Mouse (Mus musculus) layer of hippocampus, postnatal 25 days (tissue): ENCODE data around the gene Rgp1. TPM values are rescaled to one million over a fixed set of nuclear protein-coding genes. Genes with fewer than 3 reads are reported as not detected.
"Not testable (repeated sequence)": the region's sequence is repeated elsewhere in the genome, so short reads cannot be mapped to it uniquely, and the experiment has no call there.

Experiments used
- DNase-seq, 2 experiments: peaks; one replicate each; pipeline ENCODE4 v3.0.0; 2022; ENCODE audit warnings: mixed read lengths in 2 of 2, low spot score in 1 of 2; ENCODE audit errors: extremely low spot score in 1 of 2
- total RNA-seq, 2 experiments: library from RNA; stranded (reverse); gene quantifications; 2 replicates each; pipeline ENCODE4 v1.2.3; 2021

Rgp1 gene
- total RNA-seq, 2 experiments from 2014 or later: 40.9 to 42.7 TPM

DNA sequence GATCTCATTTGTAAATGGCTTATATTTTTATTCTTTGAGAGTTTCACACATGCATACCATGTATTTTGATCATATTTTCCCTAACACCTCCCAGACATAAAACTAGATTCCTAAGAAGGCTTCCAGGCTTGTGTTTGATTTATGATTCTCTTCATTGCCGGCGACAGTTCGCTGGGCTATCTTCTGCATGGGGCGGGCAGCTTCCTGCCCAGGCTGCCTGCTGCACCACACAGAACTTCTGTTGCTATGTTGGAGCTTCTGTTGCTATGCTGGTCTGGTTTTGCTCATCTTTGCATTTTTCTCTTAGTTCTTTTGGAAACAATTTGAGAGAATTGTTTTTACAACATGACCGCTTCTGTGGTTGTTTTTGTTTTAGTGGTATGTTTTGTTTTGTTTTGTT, 13.0 kb downstream of the Rgp1 start:
- no peak for DNase-seq

DNA sequence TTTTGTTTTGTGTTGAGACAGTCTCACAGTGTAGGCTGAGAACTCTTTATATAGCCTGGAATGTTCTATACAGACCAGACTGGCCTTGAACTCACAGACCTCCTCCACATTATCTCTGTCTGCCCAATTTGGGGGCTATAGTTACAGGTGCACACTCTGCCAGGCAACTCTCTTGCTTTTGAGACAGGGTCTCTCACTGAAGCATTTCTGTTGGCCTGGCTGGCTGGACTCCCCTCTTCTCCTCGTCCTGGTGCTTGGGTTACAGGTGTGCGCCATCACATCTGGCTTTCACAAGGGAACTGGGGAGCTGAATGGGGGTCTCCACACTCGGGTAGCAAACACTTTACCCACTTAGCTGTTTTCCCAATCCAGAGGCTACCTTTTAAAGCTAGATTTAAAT, 13.4 kb downstream of the Rgp1 start:
- DNase-seq: no peak

DNA sequence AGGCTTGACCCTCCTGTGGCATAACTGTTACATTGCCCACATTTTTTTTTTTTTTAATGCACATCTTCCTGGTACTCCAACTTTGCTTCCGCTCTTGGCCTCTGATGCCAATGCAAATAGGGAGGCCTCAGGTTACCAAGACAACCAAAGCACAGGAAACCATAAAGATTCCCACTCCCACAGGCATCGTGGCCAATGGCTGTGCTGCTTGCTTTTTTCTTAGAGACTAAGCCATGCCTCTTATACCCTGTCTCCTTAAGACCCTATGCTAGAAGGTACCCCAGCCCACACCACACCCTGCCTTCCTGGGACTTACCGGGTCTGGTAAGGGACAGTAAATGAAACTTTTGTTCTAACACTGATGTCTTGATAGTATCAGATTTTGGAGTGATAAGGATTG, 14.9 kb downstream of the Rgp1 start:
- no peak for DNase-seq

DNA sequence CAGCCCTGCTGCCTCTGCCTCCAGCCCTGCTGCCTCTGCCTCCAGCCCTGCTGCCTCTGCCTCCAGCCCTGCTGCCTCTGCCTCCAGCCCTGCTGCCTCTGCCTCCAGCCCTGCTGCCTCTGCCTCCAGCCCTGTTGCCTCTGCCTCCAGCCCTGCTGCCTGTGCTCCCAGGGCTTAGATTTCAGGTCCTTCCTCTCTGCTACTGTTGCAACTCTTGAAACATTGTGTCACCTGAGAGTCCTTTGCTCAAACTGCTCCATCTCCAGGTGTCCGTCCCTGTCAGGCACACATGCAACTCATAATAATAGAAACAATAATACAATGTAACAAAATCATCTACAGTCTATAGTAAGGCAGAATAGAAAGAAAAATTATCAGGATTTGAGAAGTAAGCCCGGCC, 18.1 kb downstream of the Rgp1 start:
- DNase-seq: not testable (repeated sequence)

DNA sequence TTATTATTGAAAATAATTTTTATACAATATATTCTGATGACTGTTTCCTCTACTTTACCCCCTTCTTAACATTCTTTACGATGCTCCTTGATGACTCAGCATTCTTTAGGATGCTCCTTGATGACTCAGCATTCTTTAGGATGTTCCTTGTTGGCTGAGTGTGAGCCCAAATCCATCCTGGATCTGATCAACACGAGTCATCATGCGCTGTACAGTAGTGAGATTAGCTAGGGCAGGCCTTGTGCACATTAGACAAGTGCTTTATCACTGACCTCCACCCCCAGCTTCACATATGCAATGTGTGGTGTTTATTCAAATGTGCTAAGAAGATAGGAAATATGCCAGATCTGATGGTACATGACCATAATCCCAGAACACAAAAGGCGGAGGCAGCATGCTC, 19.7 kb downstream of the Rgp1 start:
- no peak for DNase-seq

DNA sequence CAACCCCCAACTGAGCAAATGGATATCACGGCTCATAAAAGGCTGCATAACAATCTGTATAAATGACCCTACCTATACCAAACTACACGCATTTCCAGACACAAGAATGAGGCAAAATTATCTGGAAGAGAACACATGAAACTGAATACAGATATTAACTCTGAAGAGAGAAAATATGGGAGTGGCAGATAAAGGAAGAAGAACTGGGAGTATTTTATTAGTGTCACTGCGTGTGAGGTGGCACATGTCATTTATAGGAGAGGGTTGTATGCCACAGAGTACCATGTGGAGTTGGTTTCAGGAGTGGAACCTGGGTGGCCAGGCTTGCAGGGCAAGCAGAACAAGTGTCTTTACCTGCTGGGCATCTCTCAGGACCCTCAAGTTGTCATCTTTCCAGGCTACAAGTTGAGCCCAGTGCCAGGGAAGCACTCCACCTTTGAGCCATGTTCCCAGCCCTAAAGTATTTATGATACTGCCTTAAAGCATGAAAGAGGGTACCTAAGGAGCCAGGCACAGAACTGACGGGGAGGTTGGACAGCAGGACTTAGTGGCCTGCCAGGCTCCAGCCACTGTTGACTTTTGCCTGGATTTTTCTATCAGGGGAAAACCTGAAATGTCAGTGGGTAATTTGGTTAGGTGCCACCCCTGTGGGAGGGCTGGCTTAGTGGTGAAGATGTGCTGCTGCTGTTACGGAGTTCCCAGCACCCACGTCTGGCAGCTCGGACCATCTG, 20.3 kb downstream of the Rgp1 start:
- no peak for DNase-seq

DNA sequence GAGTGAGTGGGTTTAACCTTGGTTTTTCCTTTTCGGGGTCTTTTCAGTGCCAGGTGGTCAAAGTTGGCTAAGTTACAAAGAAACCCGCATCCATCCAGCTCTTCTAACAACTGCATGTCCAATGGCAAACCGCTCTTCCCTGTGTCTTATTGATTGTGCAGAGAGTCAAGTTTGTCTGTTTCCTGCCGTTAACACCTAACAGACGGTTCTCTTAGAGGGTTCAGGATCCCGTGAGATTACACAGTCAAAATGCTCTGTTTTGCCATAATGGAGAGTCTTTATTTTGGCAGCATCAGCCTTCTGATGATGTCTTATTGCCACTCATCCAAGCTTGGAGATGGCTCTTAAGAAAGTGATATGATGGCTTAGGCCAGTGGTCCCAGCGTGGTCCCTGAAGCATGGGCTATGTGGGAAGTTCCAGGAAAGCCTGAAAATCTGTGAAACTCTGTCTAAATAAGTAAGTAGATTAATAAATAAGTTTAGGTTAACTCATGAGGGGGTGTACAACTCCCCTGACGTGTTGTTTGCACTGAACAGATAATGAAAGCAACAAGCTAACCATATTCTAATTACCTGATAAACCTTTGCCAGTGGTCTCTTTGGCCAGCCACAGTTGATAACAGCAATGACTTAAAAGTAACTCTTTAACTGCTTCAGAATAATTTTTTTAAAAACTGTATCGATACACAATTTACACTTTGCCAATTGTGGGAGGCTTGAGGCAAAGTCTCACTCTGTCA, 21.9 kb downstream of the Rgp1 start:
- DNase-seq: no peak

DNA sequence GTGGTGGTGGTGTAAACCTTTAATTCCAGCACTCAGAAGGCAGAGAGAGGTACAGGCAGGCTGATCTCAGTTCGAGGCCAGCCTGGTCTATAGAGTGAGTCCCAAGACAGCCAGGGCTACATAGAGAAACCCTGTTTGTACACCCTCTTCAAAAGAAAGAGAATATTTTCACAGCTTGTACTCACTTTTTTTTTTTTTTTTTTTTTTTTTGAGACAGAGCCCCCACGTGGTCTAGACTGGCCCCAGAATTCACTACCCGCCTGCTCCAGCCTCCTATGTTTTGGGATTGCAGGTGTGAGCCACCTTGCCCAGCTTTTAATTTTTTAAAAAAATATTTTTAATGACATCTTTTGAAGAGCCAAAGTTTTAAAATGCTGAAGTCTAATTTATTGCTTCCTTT, 25.6 kb downstream of the Rgp1 start:
- DNase-seq: no peak

DNA sequence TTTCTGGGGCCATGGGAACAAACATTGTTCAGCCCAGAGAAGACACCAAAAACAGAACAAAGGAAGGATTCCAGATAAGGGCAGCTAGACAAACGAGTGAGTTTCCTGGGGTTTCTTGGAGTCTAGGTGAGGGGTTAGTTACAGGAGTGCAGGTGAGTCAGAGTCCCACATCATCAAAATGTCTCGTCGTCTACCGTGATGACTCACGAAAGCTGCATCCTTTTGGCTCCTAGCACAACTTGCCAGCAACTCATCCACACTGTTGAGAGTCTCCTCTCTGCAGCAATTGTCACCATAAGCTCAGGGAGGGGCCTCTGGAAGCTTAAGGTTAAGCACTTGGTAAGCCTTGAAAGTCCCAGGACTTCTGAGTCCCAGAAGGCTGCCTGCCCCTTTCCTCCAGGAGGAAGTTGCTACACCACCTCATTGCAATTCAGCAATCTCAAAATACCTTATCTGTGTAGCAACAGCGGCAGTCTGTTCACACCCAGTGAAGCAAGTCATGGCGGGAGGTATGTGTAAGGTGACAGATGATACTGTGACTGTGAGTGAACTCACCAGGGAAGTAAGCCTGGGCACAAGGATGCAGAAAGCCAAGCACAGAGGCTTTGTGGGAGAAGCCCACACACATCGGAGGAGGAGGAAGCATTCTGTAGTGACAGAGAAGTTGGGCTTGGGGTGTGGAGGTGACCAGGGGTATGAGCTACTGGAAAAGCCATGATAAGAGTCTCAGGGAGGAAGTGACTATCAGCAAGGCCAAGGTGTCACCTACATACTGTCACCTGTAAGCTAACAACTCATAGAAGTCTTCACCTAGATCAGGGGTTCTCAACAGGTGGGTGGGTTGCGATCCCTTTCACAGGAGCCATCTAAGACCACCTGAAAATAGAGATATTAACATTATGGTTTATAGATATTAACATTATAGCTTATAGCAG, 26.5 kb downstream of the Rgp1 start:
- no peak for DNase-seq

DNA sequence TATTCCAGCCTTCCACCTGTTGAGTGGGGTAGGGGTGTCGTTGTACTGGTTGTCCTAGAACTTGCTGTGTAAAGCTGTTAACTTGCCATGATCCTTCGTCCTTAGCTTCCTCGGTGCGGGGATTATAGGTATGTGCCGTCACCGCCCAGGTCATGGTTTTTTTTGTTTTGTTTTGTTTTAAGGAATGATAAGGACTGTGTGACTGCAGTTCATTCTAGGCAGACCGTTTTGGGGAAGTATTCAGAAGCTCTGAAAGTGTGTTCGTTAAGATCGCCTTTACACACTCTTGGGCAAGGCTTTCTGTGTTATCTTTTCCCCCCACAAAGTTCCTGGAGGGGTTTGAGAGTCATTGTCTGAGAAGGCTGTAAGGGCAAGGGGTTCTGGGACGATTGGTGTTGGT, 34.0 kb downstream of the Rgp1 start:
- no peak for DNase-seq

DNA sequence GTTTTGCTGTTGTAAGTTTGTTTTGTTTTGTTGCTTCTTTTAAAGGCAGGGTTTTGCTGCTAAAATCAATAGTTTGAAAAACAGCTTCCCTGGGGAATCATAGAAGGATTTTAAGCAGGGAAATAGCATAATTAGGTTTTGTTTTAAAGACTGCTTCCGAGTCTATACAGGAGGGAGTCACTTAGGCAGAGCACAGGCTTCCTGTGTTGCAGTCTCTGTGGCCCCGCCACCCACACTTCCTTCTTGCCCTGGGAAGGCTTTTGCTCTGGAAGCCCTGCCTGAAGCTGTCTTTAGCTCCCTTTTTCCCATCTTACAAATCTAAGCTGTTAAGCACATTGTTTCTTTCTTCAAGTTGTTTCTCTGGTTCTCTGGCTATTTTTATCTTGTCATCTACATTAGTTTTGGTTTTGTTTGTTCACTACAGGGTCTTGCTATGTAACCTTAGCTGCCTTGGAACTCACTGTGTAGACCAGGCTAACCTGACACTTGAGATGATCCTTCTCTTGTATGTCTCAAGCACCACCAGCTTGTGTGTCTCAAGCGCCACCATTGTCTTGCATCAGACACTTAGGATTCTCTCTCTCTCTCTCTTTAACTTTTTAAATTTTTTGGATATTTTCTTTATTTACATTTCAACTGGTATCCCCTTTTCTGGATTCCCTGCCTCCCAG, 34.7 kb downstream of the Rgp1 start:
- no peak for DNase-seq

DNA sequence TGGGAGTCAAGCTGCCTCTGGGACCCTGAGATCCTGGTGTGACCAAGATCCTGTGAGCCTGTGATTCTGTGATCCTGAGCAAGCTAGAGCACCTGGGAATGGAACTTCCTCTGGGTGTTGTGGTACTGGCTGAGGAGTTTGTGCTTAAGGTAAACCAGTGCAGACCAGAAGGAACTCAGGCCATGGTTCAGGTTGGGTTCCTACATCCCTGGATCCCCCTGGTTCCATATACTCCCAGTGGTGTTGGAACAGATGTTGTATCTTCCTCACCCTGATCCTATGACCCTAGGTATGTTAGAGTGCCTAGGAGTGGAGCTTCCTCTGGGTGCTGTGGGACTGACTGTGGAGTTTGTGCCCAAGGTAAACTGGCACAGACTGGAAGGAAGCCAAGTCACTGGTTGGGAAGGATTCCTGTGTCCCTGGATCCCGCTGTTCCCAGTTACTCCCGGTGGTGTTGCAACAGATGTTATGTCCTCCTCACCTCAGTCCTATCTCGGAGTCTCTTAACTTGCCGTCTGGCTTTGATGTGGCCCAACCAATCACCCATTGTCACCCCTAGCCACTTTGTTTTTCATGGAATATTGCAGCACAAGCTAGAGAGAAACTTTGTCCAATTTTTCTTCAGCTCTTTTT, 41.7 kb downstream of the Rgp1 start:
- DNase-seq: no peak

DNA sequence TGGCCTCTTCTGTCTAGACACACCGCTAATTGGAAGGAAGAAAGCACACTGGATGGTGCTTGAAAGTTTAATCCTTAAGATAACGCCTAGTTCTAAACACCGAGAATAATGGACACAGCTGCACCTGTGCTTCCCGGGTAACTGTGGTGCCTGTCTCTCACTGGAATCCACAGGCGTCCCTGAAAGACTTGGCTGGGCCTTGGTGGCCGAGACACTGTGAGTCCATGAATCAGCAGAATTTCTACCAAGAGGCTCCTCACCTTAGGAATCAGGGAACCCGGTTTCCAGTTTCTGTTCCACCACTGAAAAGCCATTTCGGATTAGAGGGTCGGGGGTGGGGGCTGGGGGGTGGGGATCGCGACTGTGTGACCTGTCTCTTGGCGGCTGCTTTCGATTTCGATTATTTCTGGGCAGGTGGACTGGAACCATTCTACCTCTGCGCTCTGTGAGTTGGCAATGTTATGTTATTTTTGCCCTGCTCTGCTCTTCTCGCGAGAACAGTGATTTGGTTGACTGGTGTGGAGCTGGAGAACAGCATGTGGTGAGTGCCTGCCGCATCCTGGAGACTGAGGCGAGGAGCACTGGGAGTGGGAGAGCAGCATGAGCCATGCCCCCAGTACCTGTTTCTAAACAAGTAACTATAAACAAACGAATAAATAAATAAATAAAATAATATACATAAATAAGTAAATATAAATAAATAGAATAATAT, 50.7 kb downstream of the Rgp1 start:
- DNase-seq: no peak

DNA sequence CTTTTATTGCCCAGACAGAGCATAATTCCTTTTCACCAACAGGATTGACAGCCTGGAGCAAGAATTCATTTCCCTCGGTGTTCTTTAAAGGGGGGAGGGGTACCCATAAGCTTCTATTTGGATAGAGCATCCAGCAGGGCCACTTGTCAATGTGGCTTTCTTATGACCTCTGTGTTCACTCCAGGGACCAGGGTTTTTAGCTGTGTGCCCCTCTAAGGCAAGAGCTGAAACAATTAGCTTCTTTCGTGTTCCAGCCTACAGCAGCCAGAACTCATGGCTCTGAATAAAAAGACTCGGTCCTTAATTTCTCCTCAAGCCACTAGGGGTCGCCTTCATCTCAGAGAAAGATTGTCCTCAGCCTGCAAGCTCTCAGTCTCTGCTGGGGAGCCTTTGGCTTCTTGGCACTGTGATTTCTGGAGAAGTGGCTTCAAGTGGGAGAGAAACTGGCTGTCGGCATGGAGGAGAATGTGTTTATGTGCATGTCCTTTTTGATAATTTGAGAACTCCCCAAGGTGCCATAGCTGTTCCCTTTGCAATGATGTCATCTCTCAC, 51.6 kb downstream of the Rgp1 start:
- peak; percentile 63 to 72 for DNase-seq

DNA sequence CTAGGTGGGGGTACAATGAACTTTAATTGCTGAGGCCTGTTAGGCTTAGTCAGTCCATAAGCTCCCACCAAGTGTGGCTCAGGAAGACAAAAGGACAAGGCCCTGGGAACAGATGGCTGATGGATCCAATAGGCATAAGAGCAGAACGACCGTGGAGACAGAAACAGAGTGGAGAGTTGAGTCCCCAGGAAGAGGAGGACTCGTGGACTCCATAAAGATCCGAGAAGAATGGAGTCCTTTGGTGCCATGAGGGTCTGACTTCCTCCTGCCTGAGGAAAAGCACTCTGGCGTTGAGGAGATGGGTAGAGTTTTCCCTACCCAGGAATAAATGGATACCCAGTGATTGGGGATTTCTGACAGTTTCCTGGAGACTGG, 52.1 kb downstream of the Rgp1 start:
- peak in 1 of 2 experiments; percentile 20 for DNase-seq

DNA sequence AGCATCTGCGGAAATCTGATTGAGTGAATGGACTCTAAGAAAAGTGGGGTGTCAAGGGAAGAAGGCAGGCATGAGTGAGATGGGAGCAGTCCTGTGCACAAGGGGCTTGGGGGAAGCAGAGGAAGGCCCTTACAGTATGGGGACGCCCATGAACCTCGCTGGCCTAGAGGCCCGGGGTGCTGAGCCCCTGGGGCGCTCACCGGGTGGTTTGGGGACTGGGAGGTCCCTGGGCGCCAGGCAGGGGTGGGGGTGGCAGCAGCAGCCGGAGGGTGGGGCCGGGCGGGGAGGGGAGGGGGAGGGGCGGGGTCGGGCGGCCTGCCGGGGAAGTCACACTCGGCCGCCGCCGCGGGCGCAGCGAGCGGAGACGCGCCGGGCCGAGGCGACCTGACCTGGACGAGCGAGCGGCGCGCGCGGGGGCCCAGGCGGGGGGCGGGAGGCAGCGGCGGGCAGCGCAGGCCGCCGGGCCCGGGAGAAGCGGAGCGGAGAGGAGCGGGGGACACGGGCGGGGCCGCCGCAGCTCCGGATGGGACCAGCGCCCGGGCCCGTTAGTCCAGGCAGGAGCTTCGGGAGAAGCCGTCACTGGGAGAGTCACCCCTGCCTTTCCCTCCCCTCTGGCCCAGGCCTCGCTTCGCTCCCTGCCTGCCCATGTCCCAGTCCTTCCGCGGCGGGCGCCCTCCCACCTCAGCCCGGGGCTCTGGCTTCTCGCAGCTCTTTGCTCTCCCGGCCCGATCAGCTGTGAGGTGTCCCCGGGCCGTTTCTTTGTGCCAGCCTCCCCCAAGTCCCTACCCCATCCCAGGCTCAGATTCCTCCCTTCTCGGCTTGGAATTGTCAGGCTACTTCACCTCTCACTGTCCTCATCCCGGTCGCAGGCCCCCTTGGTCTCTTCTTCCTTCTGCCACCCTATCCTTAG, 52.8 kb downstream of the Rgp1 start, which contains the start of gene Npr2:
Npr2 (plus strand) TSS at position 890 of the 910 bp plus-strand sequence.
- DNase-seq: peak; percentile 36 to 51

DNA sequence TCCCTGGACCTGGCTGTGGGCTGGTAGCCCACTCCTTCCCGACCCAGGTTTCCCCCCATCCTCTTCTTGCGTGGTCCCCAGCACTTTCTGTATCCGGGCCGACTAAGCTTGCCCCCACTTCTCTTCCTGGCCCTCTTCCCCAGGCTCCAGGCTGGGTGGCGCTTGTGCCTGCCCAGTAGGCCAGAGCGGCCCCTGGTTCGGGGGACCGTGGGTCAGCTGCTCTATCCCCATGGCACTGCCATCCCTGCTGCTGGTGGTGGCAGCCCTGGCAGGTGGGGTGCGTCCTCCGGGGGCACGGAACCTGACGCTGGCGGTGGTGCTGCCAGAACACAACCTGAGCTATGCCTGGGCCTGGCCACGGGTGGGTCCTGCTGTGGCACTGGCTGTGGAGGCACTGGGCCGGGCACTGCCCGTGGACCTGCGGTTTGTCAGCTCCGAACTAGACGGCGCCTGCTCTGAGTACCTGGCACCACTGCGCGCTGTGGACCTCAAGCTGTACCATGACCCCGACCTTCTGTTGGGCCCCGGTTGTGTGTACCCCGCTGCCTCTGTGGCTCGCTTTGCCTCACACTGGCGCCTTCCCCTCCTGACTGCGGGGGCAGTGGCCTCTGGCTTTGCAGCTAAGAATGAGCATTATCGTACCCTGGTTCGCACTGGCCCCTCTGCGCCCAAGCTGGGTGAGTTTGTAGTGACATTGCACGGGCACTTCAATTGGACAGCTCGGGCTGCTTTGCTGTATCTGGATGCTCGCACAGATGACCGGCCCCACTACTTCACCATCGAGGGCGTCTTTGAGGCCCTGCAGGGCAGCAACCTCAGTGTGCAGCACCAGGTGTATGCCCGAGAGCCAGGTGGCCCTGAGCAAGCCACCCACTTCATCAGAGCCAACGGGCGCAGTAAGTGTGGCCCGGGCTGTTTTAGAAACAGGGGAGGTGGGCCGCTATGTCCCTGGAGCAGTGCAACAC, 53.7 kb downstream of the Rgp1 start:
- DNase-seq: peak in 1 of 2 experiments; percentile 31
